Comparison of ENCODE assay signal across 25 mouse cellular contexts in the genomic region with DNA sequence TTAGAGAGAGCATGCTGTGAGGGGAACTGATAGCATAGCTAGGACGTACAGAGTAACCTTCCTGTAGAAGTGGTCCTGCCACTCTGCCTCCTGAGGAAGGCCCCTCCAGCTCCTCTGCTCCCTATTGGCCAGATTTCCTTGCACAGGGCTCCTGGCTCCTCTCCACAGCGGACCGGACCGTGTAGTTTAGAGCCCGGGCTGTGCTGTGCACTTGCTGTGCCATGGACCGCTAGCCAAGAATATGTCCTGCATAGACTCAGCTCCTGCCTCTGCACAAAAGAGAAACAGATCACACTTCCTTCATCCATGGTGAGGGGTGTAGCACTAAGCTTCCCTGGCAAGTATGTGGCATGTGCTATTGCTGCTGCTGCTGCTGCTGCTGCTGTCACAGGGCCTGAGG.
DNase-seq lines count a peak whose midpoint lies in the region; ATAC-seq and TF ChIP-seq lines count a peak whose summit lies in the region.
"Had no signal": no experiment of that assay in that cellular context is flagged by ENCODE, and none has a peak within 500 bp of the region (broad histone marks: within the 10 kb centered on the region; RNA-seq: fewer than 3 reads in every experiment).

No protein-coding gene starts in this region.

- no peak overlapping the region for H3K4me2 ChIP-seq in forebrain, embryonic 12.5 days
- H3K4me2 ChIP-seq in forebrain, embryonic 15.5 days (replicated peaks): no peak overlapping the region
- H3K4me2 ChIP-seq: heart, embryonic 12.5 days; lung, embryonic 14.5 days had no signal

- no peak overlapping the region for H3K4me3 ChIP-seq in forebrain, embryonic 10.5 days
- no peak overlapping the region for H3K4me3 ChIP-seq in forebrain, embryonic 12.5 days (replicated peaks)
- no peak overlapping the region for H3K4me3 ChIP-seq in layer of hippocampus, adult 2 months
- no peak overlapping the region for H3K4me3 ChIP-seq in forebrain, embryonic 15.5 days
- H3K4me3 ChIP-seq: gastrocnemius, adult 2 months; heart, embryonic 12.5 days; megakaryocyte, embryonic 14.5 days had no signal

- TF ChIP-seq POLR2A in brain, embryonic 14.5 days (IDR thresholded peaks at IDR 0.05; ENCODE audit: borderline replicate concordance, extremely low read depth, insufficient read depth, insufficient read length, poor library complexity, severe bottlenecking): no peak

- ATAC-seq in forebrain, embryonic 12.5 days (ENCODE audit: low FRiP score): no peak
- ATAC-seq in forebrain, embryonic 15.5 days (replicated peaks): peak; percentile 42; the same call in 1 of the 2 replicates
- ATAC-seq: intestine, postnatal 0 days; Patski had no signal

- peaks cover 17% of the 10 kb centered on the region; the same call in 1 of the 2 replicates for H3K27me3 ChIP-seq in forebrain, embryonic 10.5 days (ENCODE audit: poor library complexity, severe bottlenecking)
- peaks cover 10% of the 10 kb centered on the region; the same call in 1 of the 2 replicates for H3K27me3 ChIP-seq in forebrain, embryonic 12.5 days
- no peaks in the 10 kb centered on the region for H3K27me3 ChIP-seq in forebrain, embryonic 15.5 days
- H3K27me3 ChIP-seq: heart, embryonic 12.5 days; Patski had no signal

- H3K9ac ChIP-seq in forebrain, embryonic 12.5 days: no peak overlapping the region
- no peak overlapping the region for H3K9ac ChIP-seq in forebrain, embryonic 15.5 days (replicated peaks)
- H3K9ac ChIP-seq: heart, embryonic 12.5 days; liver, embryonic 14.5 days; lung, embryonic 14.5 days had no signal

- no peaks in the 10 kb centered on the region; the same call in 1 of the 2 replicates for H3K36me3 ChIP-seq in forebrain, embryonic 10.5 days (replicated peaks)
- H3K36me3 ChIP-seq in forebrain, embryonic 12.5 days (replicated peaks): no peaks in the 10 kb centered on the region
- no peaks in the 10 kb centered on the region for H3K36me3 ChIP-seq in forebrain, embryonic 15.5 days
- H3K36me3 ChIP-seq: heart, embryonic 12.5 days had no signal

- peak overlapping the region; percentile 56 for H3K27ac ChIP-seq in forebrain, embryonic 10.5 days
- H3K27ac ChIP-seq in forebrain, embryonic 12.5 days: no peak overlapping the region
- H3K27ac ChIP-seq in layer of hippocampus, adult 2 months: peak overlapping the region; percentile 36; the same call in 1 of the 2 replicates
- peak overlapping the region; percentile 70 for H3K27ac ChIP-seq in forebrain, embryonic 15.5 days (replicated peaks)
- H3K27ac ChIP-seq: liver, embryonic 14.5 days had no signal

- no peak for DNase-seq in forebrain, embryonic 10.5 days (ENCODE audit: extremely low spot score, low spot score)
- no peak for DNase-seq in layer of hippocampus, adult 2 months (ENCODE audit: low spot score in 2 of 2)
- no peak for DNase-seq in layer of hippocampus, adult 11-12 months (ENCODE audit: low spot score)
- peak; percentile 66 for DNase-seq in brain, embryonic 14.5 days (ENCODE audit: low read depth)
- DNase-seq in spleen, postnatal 36 days (ENCODE audit: low spot score in 2 of 2): no peak
- DNase-seq: adrenal gland, postnatal 10 days; cerebellum, adult 18-20 months; gastrocnemius, adult 2 months; gastrocnemius, postnatal 36 days; heart, adult 18-20 months; heart, postnatal 4 days; kidney, adult 9 months; kidney, postnatal 10 days; liver; lung, embryonic 14.5 days; lung, postnatal 36 days; midbrain, embryonic 14.5 days; right cerebral cortex, postnatal 25 days had no signal

- no peak for TF ChIP-seq CTCF in layer of hippocampus, adult 2 months (conservative IDR thresholded peaks at IDR 0.05)
- no peak for TF ChIP-seq CTCF in brain, embryonic 14.5 days (IDR thresholded peaks at IDR 0.05; ENCODE audit: borderline replicate concordance, extremely low read depth, insufficient read depth, insufficient read length)

- no peaks in the 10 kb centered on the region for H3K9me3 ChIP-seq in forebrain, embryonic 10.5 days
- H3K9me3 ChIP-seq in forebrain, embryonic 12.5 days: no peaks in the 10 kb centered on the region
- no peaks in the 10 kb centered on the region for H3K9me3 ChIP-seq in forebrain, embryonic 15.5 days
- H3K9me3 ChIP-seq: heart, embryonic 12.5 days; megakaryocyte, embryonic 14.5 days had no signal

- H3K4me1 ChIP-seq in forebrain, embryonic 10.5 days: peaks cover 88% of the 10 kb centered on the region
- peaks cover 73% of the 10 kb centered on the region for H3K4me1 ChIP-seq in forebrain, embryonic 12.5 days
- peaks cover 72% of the 10 kb centered on the region for H3K4me1 ChIP-seq in forebrain, embryonic 15.5 days

- WGBS in forebrain, embryonic 10.5 days: 84% methylated on average over 6 of the region's 6 CpGs
- 59% methylated on average over 6 of the region's 6 CpGs for WGBS in forebrain, embryonic 12.5 days
- WGBS in forebrain, embryonic 15.5 days: 48% methylated on average over 6 of the region's 6 CpGs
